Mouse (Mus musculus) liver, embryonic 11.5 days (tissue): ENCODE results near the gene Fbf1. TPM values are rescaled to one million over a fixed set of nuclear protein-coding genes. Genes with fewer than 3 reads are reported as not detected.

Experiments used
- ATAC-seq: fragments of 200-750 bp; cut with Nextera tagmentation; replicated peaks from 2 replicates; pipeline ENCODE4 v1.8.0; 2017; ENCODE audit warnings: moderate number of reproducible peaks, mild to moderate bottlenecking, moderate TSS enrichment, moderate library complexity; ENCODE audit not compliant: low FRiP score
- DNase-seq: peaks from one replicate; pipeline ENCODE4 v3.0.0-alpha.2; 2017; ENCODE audit warnings: low spot score
- H3K27ac ChIP-seq: fragments of 300-500 bp; sonication (generic); 2 replicates; pipeline ENCODE4 v1.5.1; 2014; ENCODE audit warnings: mild to moderate bottlenecking, low read depth, low read length, control low read depth
- H3K27me3 ChIP-seq: fragments of 300-500 bp; sonication (generic); replicated peaks from 2 replicates; pipeline ENCODE4 v1.6.1; 2014; ENCODE audit warnings: low read length, mixed read lengths; ENCODE audit not compliant: control insufficient read depth, insufficient read depth
- H3K36me3 ChIP-seq: fragments of 300-500 bp; sonication (generic); 2 replicates; pipeline ENCODE4 v1.6.1; 2014; ENCODE audit warnings: mild to moderate bottlenecking, low read length, moderate library complexity, mixed read lengths; ENCODE audit not compliant: control insufficient read depth, insufficient read depth
- H3K4me1 ChIP-seq: fragments of 300-500 bp; sonication (generic); replicated peaks from 2 replicates; pipeline ENCODE4 v1.6.1; 2014; ENCODE audit warnings: low read length, mixed read lengths; ENCODE audit not compliant: control insufficient read depth, insufficient read depth
- H3K4me2 ChIP-seq: fragments of 300-500 bp; sonication (generic); 2 replicates; pipeline ENCODE4 v1.6.1; 2014; ENCODE audit warnings: mild to moderate bottlenecking, control low read depth, moderate library complexity
- H3K4me3 ChIP-seq: fragments of 300-500 bp; sonication (generic); 2 replicates; pipeline ENCODE4 v1.5.1; 2014; ENCODE audit warnings: low read depth, low read length, control low read depth
- H3K9ac ChIP-seq: fragments of 300-500 bp; sonication (generic); 2 replicates; pipeline ENCODE4 v1.6.1; 2014; ENCODE audit warnings: low read depth, low read length, control low read depth
- H3K9me3 ChIP-seq: fragments of 300-500 bp; sonication (generic); 2 replicates; pipeline ENCODE4 v1.6.1; 2016; ENCODE audit warnings: low read length, inconsistent platforms, mixed read lengths; ENCODE audit not compliant: control insufficient read depth
- WGBS: fragments of 180-500 bp; shearing (Covaris S2); extraction: QIAGEN DNeasy Blood & Tissue Kit; methylation state at CpG from one replicate; pipeline ENCODE4 v1.1.7; 2014; 5-methylcytosine and 5-hydroxymethylcytosine counted together
- polyA plus RNA-seq: library from polyadenylated mRNA; unstranded; fragments of >200 nt; fragmentation: Nextera tagmentation; extraction: Ambion mirVana; gene quantifications from 2 replicates; pipeline ENCODE4 v1.2.1, GENCODE M21; 2014

Gene Fbf1
- polyA plus RNA-seq, 1 experiment from 2014 or later, result 20.1 TPM

DNA sequence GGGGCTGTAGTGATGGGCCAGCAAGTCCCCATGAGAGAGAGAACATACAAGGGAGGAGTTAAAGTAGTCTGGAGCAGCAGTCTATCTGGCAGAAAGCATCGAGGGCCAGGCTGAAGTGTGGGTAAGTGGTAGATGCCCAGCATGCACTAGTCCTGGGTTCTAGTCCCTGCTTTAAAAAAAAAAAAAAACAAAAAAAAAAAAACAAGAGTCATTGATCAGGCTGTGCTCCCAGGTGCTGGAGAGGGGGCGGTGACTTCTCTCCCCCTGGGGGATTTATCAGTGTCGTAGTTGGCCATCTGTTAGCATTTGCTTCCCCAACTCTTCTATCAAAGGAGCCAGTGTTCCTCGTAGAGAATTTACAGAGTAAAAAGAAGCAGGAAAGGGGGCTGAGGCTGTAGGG lies 38.7 kb upstream of the Fbf1 start:
- Histone ChIP-seq H3K4me2 (no peak overlapping the region), H3K27ac (no peak overlapping the region), H3K9me3 (no peaks in the 10 kb centered on the region), H3K36me3 (peaks cover 10% of the 10 kb centered on the region), H3K27me3 (no peaks in the 10 kb centered on the region), H3K4me1 (peaks cover 5% of the 10 kb centered on the region; the same call in 1 of the 2 replicates), H3K9ac (no peak overlapping the region), H3K4me3 (no peak overlapping the region)
- ATAC-seq (no peak; the same call in 1 of the 2 replicates), DNase-seq (no peak)
- WGBS, result 56% methylated on average over 4 of the region's 4 CpGs

DNA sequence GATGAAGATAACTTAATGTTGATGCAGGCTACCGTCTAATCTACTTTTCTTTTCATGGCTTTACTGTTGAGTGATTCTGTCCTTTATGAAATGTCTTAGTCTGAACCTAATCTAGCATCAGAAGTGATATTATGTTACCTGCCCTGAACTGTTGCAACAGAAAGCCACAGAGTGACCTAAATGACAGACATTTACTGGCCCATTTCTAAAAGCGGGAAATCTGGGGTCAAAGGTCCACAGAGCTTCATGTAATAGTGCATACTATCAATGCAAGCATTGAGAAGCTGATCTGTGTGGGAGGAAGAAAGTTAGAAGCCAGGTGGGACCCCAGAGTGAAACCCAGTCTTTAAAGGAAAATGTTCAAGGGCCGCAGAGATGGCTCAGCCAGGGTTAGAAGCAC lies 35.2 kb upstream of the Fbf1 start:
- DNase-seq, result no peak
- ATAC-seq, result no peak
- H3K9me3 ChIP-seq, result no peaks in the 10 kb centered on the region
- H3K27ac ChIP-seq, result no peak overlapping the region
- H3K9ac ChIP-seq, result no peak overlapping the region
- H3K4me3 ChIP-seq, result no peak overlapping the region
- H3K4me2 ChIP-seq, result no peak overlapping the region
- no peaks in the 10 kb centered on the region for H3K27me3 ChIP-seq
- H3K36me3 ChIP-seq, result peaks cover 10% of the 10 kb centered on the region
- WGBS, result 92% methylated on average over 3 of the region's 3 CpGs
- 0 out of 2 replicates have a peak, but pooled peaks cover 2% of the 10 kb centered on the region for H3K4me1 ChIP-seq

DNA sequence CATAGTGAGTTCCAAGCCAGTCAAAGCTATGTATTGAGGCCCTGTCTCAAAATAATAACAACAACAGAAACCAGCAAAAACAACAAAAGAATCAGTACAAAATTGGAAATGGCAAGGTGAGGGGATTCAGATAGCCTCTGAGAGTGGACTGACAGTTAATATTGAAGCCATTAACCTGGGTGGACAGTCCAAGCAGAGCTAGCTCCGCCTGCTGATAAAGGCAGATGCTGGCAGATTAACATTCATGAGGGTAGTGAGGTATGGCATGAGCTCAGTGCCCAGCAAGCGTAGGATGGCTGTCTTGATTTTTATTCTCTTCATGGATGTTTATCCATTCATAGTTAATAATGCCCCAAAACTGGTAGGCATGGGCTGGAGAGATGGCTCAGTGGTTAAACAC lies 33.2 kb upstream of the Fbf1 start:
- Histone ChIP-seq H3K27me3 (no peaks in the 10 kb centered on the region), H3K36me3 (peaks cover 5% of the 10 kb centered on the region), H3K4me2 (no peak overlapping the region), H3K4me1 (peaks cover 5% of the 10 kb centered on the region; the same call in 1 of the 2 replicates), H3K9ac (no peak overlapping the region), H3K4me3 (no peak overlapping the region), H3K9me3 (no peaks in the 10 kb centered on the region), H3K27ac (no peak overlapping the region)
- no peak for ATAC-seq
- no peak for DNase-seq
- 92% methylated on average over 2 of the region's 2 CpGs for WGBS

DNA sequence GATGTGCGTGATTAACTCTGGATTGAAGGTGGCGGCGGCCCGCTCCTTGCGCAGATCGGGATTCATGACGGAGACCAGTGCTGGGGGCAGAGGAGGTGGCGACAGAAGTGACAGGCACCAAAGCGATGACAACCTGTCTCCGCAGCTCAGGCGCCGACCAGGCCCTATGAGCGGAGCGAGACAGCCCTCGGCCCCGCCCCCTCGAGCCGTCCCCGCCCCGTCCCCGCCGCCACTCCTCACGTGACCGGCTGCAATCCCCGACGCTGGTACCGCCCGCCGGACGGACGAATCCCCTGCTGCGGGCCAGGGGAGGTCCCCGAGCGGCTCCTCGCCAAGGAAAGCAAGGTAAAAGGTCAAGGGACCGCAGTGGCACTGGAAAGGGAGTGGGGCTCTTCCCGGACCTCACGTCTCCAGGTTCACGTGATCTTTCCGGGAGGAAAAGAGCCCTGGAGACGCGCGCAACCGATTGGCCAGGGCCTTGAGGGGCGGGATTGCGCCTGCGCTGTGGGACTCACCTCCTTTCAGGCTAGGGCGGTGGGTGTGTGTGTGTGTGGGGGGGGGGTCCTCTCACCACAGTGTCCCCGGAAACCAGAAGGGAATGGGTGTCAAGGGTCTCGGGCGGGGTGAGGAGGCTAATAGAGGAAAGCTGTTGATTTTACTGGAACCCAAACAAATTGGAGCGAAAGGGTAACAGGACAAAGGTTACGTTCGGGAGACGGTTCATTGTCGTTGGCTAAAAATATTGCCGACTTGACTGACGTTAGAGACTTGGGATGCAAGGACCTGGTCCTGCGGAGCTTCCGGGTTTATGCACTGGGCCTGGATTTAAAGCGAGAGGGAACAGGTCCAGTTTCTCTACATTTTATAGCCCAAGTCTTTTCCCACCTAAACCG lies 30.9 kb upstream of the Fbf1 start, which contains the start of the genes Ten1 and Acox1:
Gene Ten1, plus strand, starts transcription at position 217 of the 893 bp plus-strand sequence.
Gene Acox1, minus strand, starts transcription at position 407 of the 893 bp plus-strand sequence.
- peak within 1 kb of the TSS; percentile 91 for H3K4me2 ChIP-seq
- DNase-seq, result peak; percentile 97
- peaks cover 3% of the 10 kb centered on the region; the same call in 1 of the 2 replicates for H3K36me3 ChIP-seq
- peak within 1 kb of the TSS; percentile 77 for H3K9ac ChIP-seq
- ATAC-seq, result peak; percentile 96
- peak within 1 kb of the TSS; percentile 83 for H3K4me3 ChIP-seq
- WGBS, result under 1% methylated on average over 62 of the region's 62 CpGs
- no peaks in the 10 kb centered on the region for H3K27me3 ChIP-seq
- H3K9me3 ChIP-seq, result no peaks in the 10 kb centered on the region
- peaks cover 17% of the 10 kb centered on the region for H3K4me1 ChIP-seq
- H3K27ac ChIP-seq, result peak within 1 kb of the TSS; percentile 91

DNA sequence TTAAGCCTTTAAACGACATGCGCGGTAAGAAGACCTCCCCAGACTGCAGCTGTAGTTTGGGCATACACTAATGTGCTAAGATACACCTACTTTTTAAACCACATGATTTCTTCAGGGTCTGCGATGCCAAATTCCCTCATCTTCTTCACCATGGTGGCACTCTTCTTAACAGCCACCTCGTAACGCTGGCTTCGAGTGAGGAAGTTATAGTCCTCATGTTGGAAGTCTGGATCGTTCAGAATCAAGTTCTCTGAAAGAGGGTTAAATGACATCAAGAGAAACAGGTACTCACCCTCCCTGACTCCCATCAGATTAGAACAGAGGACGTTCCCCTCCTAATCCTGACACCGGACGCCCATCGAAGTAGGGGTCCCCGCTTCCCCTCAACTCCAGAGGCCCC lies 30.2 kb upstream of the Fbf1 start:
- H3K9ac ChIP-seq, result peak overlapping the region; percentile 77
- no peaks in the 10 kb centered on the region for H3K9me3 ChIP-seq
- DNase-seq (no peak), ATAC-seq (peak; percentile 16; the same call in 1 of the 2 replicates)
- WGBS, result 21% methylated on average over 13 of the region's 13 CpGs
- no peaks in the 10 kb centered on the region for H3K27me3 ChIP-seq
- peaks cover 3% of the 10 kb centered on the region; the same call in 1 of the 2 replicates for H3K36me3 ChIP-seq
- peaks cover 17% of the 10 kb centered on the region for H3K4me1 ChIP-seq
- H3K4me2 ChIP-seq, result peak overlapping the region; percentile 91
- peak overlapping the region; percentile 83 for H3K4me3 ChIP-seq
- peak overlapping the region; percentile 91 for H3K27ac ChIP-seq

DNA sequence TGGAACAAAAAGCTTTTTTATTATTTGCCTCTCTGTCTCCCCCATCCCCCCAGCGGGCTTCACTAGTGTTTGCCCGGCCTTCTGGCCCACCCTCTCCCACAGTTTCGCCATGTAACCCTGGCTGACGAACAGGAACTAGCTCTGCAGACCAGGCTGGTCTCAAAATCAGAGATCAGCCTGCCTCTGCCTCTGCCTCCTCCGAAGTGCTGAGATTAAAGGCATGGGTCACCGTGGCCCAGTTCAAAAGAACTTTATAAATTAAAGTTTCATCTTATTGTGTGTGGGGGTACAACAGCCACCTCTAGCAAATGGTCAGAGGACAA lies 29.6 kb upstream of the Fbf1 start:
- H3K36me3 ChIP-seq, result peaks cover 3% of the 10 kb centered on the region; the same call in 1 of the 2 replicates
- no peak for DNase-seq
- H3K4me2 ChIP-seq, result peak overlapping the region; percentile 91
- no peak overlapping the region for H3K4me3 ChIP-seq
- H3K27ac ChIP-seq, result no peak overlapping the region
- no peaks in the 10 kb centered on the region for H3K9me3 ChIP-seq
- ATAC-seq, result no peak
- H3K4me1 ChIP-seq, result peaks cover 17% of the 10 kb centered on the region
- WGBS, result 80% methylated on average over 6 of the region's 6 CpGs
- H3K9ac ChIP-seq, result no peak overlapping the region
- no peaks in the 10 kb centered on the region for H3K27me3 ChIP-seq

DNA sequence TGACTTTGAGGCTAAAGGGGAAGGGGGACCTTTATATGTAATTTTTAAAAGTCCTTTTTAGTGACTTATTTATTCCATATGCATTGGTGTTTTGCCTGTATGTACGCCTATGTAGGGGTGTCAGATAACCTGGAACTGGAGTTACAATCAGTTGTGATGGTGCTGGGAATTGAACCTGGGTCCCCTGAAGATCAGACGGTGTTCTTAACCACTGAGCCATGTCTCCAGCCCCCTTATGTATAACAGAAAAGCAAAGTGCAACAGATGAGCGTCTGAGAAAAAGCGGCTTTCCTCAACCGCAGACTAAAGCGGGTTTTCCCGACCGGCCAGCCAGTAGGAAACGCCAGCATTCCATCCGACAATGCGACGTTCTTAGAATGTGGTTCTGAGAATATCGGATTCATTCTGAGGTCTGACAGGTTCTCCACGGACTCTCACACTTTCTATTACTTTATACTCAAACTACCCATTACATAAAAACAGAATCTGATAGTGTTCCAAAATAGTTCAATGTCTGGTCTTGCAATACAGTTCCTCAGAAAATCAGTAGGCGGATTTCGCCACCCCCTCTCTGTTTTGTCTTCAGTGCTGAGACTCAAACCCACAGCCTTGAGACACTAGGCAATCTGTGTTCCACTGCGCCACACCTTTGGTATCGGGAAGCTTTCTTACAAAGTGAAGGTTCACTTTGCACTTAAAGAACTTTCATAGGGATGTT lies 29.1 kb upstream of the Fbf1 start:
- Histone ChIP-seq H3K9me3 (no peaks in the 10 kb centered on the region), H3K4me3 (no peak overlapping the region), H3K27me3 (no peaks in the 10 kb centered on the region), H3K4me1 (peaks cover 17% of the 10 kb centered on the region), H3K9ac (no peak overlapping the region), H3K27ac (no peak overlapping the region), H3K4me2 (peak overlapping the region; percentile 91), H3K36me3 (peaks cover 3% of the 10 kb centered on the region; the same call in 1 of the 2 replicates)
- WGBS, result 96% methylated on average over 18 of the region's 18 CpGs
- ATAC-seq (no peak), DNase-seq (no peak)

DNA sequence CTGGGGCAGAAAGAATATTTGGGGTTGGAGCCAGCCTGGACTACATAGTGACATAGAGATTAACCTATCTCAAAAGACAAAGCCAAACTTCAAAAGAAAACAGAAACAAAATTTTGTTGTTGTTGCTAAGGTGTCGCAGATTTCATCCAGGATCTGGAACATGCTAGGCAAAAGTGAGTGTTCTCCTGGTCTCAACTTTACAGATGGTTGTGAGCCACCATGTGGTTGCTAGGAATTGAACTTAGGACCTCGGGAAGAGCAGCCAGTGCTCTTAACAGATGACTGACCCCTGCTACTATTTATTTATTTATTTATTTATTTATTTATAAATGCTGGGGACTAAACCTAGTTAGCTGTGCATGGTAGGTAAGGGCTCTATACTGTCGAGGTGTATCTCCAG lies 28.4 kb upstream of the Fbf1 start:
- H3K27ac ChIP-seq, result no peak overlapping the region
- H3K4me1 ChIP-seq, result peaks cover 17% of the 10 kb centered on the region
- WGBS, result 76% methylated on average over 3 of the region's 3 CpGs
- no peak overlapping the region for H3K4me3 ChIP-seq
- H3K36me3 ChIP-seq, result peaks cover 3% of the 10 kb centered on the region; the same call in 1 of the 2 replicates
- ATAC-seq (no peak), DNase-seq (no peak)
- no peaks in the 10 kb centered on the region for H3K27me3 ChIP-seq
- no peaks in the 10 kb centered on the region for H3K9me3 ChIP-seq
- no peak overlapping the region for H3K9ac ChIP-seq
- no peak overlapping the region for H3K4me2 ChIP-seq
